Mouse (Mus musculus) neural tube, embryonic 14.5 days (tissue): Measurements from ENCODE around the gene Olfr773. TPM values are rescaled to one million over a fixed set of nuclear protein-coding genes. Genes with fewer than 3 reads are reported as not detected.
"Not testable (repeated sequence)": the region's sequence is repeated elsewhere in the genome, so short reads cannot be mapped to it uniquely, and the experiment has no call there.

Source experiments
- ATAC-seq: fragments of 200-750 bp; cut with Nextera tagmentation; 2 replicates; pipeline ENCODE4 v1.8.0; 2017; ENCODE audit warnings: low read depth, mild to moderate bottlenecking, moderate TSS enrichment, moderate library complexity
- H3K27ac ChIP-seq: fragments of 300-500 bp; sonication (generic); 2 replicates; pipeline ENCODE4 v1.5.1; 2014; ENCODE audit warnings: low read depth, mild to moderate bottlenecking, control low read depth, low read length, moderate library complexity, mixed read lengths
- H3K27me3 ChIP-seq: fragments of 300-500 bp; sonication (generic); 2 replicates; pipeline ENCODE4 v1.6.1; 2014; ENCODE audit warnings: low read length; ENCODE audit not compliant: control insufficient read depth, insufficient read depth
- H3K36me3 ChIP-seq: fragments of 300-500 bp; sonication (generic); 2 replicates; pipeline ENCODE4 v1.6.1; 2014; ENCODE audit warnings: low read length, mixed read lengths; ENCODE audit not compliant: control insufficient read depth, insufficient read depth
- H3K4me1 ChIP-seq: fragments of 300-500 bp; sonication (generic); 2 replicates; pipeline ENCODE4 v1.6.1; 2014; ENCODE audit warnings: low read length; ENCODE audit not compliant: control insufficient read depth, insufficient read depth
- H3K4me2 ChIP-seq: fragments of 300-500 bp; sonication (generic); 2 replicates; pipeline ENCODE4 v1.6.1; 2014; ENCODE audit warnings: mild to moderate bottlenecking, low read depth, low read length, control low read depth
- H3K4me3 ChIP-seq: fragments of 300-500 bp; sonication (generic); 2 replicates; pipeline ENCODE4 v1.5.1; 2014; ENCODE audit warnings: low read depth, low read length, control low read depth, mixed read lengths
- H3K9ac ChIP-seq: fragments of 300-500 bp; sonication (generic); replicated peaks from 2 replicates; pipeline ENCODE4 v1.6.1; 2014; ENCODE audit warnings: low read depth, mild to moderate bottlenecking, control low read depth, low read length, mixed read lengths
- H3K9me3 ChIP-seq: fragments of 300-500 bp; sonication (generic); 2 replicates; pipeline ENCODE4 v1.6.1; 2016; ENCODE audit warnings: low read length; ENCODE audit not compliant: control insufficient read depth
- WGBS: fragments of 180-500 bp; shearing (Covaris S2); extraction: QIAGEN DNeasy Blood & Tissue Kit; methylation state at CpG from one replicate; pipeline ENCODE4 v1.1.7; 2014; 5-methylcytosine and 5-hydroxymethylcytosine counted together
- polyA plus RNA-seq: library from polyadenylated mRNA; unstranded; fragments of >200 nt; fragmentation: Nextera tagmentation; extraction: Ambion mirVana; gene quantifications from 2 replicates; pipeline ENCODE4 v1.2.1, GENCODE M21; 2014

Gene Olfr773
- not detected in 2 replicates for polyA plus RNA-seq

DNA sequence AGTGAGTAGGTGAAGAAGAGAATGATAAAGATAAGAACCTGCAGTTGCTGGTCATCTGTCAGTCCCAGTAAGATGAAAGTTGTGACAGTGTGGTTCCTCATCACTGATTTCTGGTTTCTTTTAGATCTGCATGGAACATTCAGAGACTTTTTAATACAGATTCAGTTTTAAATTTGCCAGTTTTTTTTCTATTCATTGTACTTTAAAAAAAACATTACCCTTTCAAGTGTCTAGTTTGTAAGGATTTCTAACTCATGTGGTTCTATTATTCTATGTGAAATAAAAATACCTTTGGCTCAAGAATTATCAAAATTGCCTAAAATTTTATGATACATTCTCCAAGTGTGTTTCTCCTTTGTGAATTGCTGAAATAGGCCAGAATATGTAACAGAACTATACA is at the start of gene Olfr773:
Olfr773 (minus strand) TSS at position 101 of the 400 bp plus-strand sequence.
- not testable (repeated sequence) for H3K4me3 ChIP-seq, H3K4me1 ChIP-seq, H3K9me3 ChIP-seq, H3K4me2 ChIP-seq, H3K9ac ChIP-seq, ATAC-seq, H3K36me3 ChIP-seq, H3K27me3 ChIP-seq, H3K27ac ChIP-seq

DNA sequence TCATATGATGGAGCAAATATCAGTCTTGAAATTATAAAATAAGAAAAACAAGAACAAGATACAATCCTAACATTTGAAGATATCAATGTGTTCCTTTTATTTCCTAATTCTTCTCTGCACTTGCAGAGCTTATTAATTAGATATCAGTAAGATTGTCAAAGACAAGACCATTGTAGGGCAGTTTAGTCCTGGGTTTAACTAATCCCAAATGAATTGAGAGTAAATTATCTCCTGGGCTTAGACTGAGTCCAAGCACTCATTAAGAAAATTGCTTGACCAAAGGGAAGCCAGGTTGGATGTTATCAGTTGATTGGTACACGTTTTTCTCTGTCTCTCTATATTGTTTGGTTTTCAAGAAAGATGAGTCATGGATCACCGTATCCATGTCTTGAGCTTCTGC is 48.7 kb upstream of the Olfr773 start, which contains the start of gene Olfr774:
Olfr774 (plus strand) TSS at position 301 of the 400 bp plus-strand sequence.
- H3K27me3 ChIP-seq = no peaks in the 10 kb centered on the region
- WGBS = 78% methylated on average over 2 of the region's 2 CpGs
- H3K9ac ChIP-seq = no peak within 1 kb of the TSS
- no peaks in the 10 kb centered on the region for H3K36me3 ChIP-seq
- H3K4me3 ChIP-seq = no peak within 1 kb of the TSS
- no peak within 1 kb of the TSS for H3K27ac ChIP-seq
- no peak within 1 kb of the TSS for H3K4me2 ChIP-seq
- ATAC-seq = no peak
- no peaks in the 10 kb centered on the region for H3K9me3 ChIP-seq
- no peaks in the 10 kb centered on the region for H3K4me1 ChIP-seq

DNA sequence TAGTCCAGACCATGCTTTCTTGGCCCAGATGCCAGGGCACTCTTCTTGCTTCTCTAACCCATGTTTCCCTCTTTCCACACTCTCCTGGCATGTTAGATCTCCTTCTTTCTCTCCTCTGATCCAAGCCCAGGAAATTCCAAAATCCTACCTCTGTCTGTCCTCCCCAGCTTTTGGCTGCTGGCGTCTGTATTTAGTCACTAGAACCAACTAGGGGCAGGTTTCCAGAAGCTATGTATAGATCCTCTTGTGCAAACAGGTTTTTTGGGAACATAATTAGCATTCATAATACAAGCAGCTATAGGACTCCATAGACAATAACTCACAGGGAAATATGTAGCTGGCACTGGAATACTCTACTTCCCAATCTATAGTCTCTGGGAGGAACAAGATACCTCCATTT is 43.5 kb upstream of the Olfr773 start:
- Histone ChIP-seq H3K27me3 (no peaks in the 10 kb centered on the region), H3K9me3 (no peaks in the 10 kb centered on the region), H3K36me3 (no peaks in the 10 kb centered on the region), H3K9ac (no peak overlapping the region), H3K27ac (no peak overlapping the region), H3K4me2 (no peak overlapping the region), H3K4me3 (no peak overlapping the region), H3K4me1 (no peaks in the 10 kb centered on the region)
- ATAC-seq = no peak
- 84% methylated on average over 1 of the region's 1 CpGs for WGBS

DNA sequence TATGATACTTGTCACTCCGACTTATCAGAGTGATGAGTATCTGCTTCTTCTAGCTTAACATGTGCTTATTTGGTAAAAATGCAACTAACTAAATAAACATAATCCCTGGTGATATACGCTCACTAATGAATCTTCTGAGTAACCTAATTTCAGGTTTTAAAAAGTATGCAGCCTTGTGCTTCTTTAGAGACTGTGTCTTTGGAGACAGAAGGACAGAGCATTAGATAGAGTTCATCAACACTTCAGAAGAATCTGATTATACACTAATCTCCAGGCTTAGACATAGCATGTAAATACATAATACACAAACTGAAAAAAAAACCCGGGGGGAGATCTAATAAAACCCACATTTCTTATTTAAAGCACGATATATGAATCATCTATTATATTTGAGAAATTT is 9.4 kb downstream of the Olfr773 start, which contains the start of gene Olfr772:
Olfr772 (minus strand) TSS at position 101 of the 400 bp plus-strand sequence.
- not testable (repeated sequence) for H3K4me1 ChIP-seq, H3K27me3 ChIP-seq
- WGBS = 94% methylated on average over 3 of the region's 4 CpGs

DNA sequence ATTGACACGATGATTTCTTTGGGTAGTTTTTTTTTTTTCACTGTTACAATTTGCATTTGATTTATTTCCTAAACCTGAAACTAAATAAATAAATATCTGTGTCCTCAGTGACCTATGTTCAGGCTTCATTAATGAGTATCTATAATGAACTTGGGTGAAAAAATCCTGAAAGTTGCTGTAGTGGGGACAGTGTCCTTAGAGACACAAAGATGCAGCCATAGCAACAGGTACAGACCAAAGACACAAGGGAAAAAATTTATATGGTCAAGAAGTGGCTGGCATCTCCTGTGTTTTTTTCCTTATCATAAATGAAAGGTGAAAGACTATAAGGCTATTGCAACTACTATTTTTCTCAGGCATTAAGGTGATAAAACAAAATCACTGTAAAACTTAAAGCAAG is 22.6 kb downstream of the Olfr773 start, which contains the start of gene Olfr771:
Olfr771 (minus strand) TSS at position 101 of the 400 bp plus-strand sequence.
- 100% methylated on average over 1 of the region's 1 CpGs for WGBS
- no peak within 1 kb of the TSS for H3K4me3 ChIP-seq
- H3K4me2 ChIP-seq = no peak within 1 kb of the TSS
- no peak within 1 kb of the TSS for H3K9ac ChIP-seq
- ATAC-seq = no peak
- no peaks in the 10 kb centered on the region for H3K9me3 ChIP-seq
- no peaks in the 10 kb centered on the region for H3K4me1 ChIP-seq
- H3K27ac ChIP-seq = no peak within 1 kb of the TSS
- H3K36me3 ChIP-seq = no peaks in the 10 kb centered on the region
- no peaks in the 10 kb centered on the region for H3K27me3 ChIP-seq

More for the DNA sequence above, 9.4 kb downstream of the Olfr773 start, which contains the start of gene Olfr772:
- H3K27ac ChIP-seq, ATAC-seq, H3K4me2 ChIP-seq, H3K36me3 ChIP-seq, H3K4me3 ChIP-seq, H3K9me3 ChIP-seq, H3K9ac ChIP-seq: not testable (repeated sequence)

DNA sequence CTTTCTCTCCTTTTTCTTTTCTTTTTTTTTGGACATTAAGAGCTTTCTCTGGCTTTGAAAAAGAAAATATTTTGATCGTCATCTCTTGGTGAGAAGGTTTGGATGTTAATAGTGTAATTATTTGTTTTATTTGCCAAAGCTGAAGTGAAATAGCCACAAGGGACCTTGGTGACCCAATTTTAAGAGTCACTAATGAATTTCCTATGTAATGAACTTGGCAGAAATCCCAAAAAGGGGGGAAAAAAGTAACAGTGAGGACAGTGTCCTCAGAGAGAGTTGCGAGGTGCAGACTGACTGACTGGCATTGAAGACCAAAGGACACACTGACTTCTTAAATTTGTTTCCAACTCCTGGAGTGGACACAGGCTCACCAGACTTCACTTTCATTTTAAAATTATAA is 48.3 kb downstream of the Olfr773 start, which contains the start of gene Olfr770:
Olfr770 (minus strand) TSS at position 101 of the 400 bp plus-strand sequence.
- WGBS = 72% methylated on average over 2 of the region's 2 CpGs
- ATAC-seq = no peak
- no peak within 1 kb of the TSS for H3K27ac ChIP-seq

More for the DNA sequence above, 48.3 kb downstream of the Olfr773 start, which contains the start of gene Olfr770:
- Histone ChIP-seq H3K4me3 (no peak within 1 kb of the TSS), H3K36me3 (no peaks in the 10 kb centered on the region), H3K9ac (no peak within 1 kb of the TSS), H3K27me3 (no peaks in the 10 kb centered on the region), H3K4me2 (no peak within 1 kb of the TSS), H3K9me3 (no peaks in the 10 kb centered on the region), H3K4me1 (no peaks in the 10 kb centered on the region)

Other genes starting within 250 kb of the Olfr773 start
- gene Mettl7b, start 226.4 kb downstream of the Olfr773 start, polyA plus RNA-seq = not detected in 2 replicates
- not detected in 2 replicates for gene Olfr9, start 198.0 kb downstream of the Olfr773 start, polyA plus RNA-seq
- not detected in 2 replicates for gene Olfr763, start 176.6 kb downstream of the Olfr773 start, polyA plus RNA-seq
- gene Olfr764-ps1, start 147.5 kb downstream of the Olfr773 start, polyA plus RNA-seq = not detected in 2 replicates
- not detected in 2 replicates for gene Olfr765, start 137.4 kb downstream of the Olfr773 start, polyA plus RNA-seq
- not detected in 2 replicates for gene Olfr766-ps1, start 118.4 kb downstream of the Olfr773 start, polyA plus RNA-seq
- not detected in 2 replicates for gene Olfr767, start 104.5 kb downstream of the Olfr773 start, polyA plus RNA-seq
- not detected in 2 replicates for gene Olfr768, start 88.0 kb downstream of the Olfr773 start, polyA plus RNA-seq
- gene Olfr769, start 69.6 kb downstream of the Olfr773 start, polyA plus RNA-seq = not detected in 2 replicates
- gene Olfr770, start 48.4 kb downstream of the Olfr773 start, polyA plus RNA-seq = not detected in 2 replicates
- gene Olfr771, start 22.7 kb downstream of the Olfr773 start, polyA plus RNA-seq = not detected in 2 replicates
- gene Olfr772, start 9.5 kb downstream of the Olfr773 start, polyA plus RNA-seq = not detected in 2 replicates
- gene Olfr774, start 48.8 kb upstream of the Olfr773 start, polyA plus RNA-seq = not detected in 2 replicates
- not detected in 2 replicates for gene Olfr775, start 61.0 kb upstream of the Olfr773 start, polyA plus RNA-seq
- gene Olfr776, start 71.7 kb upstream of the Olfr773 start, polyA plus RNA-seq = not detected in 2 replicates
- not detected in 2 replicates for gene Olfr777, start 84.1 kb upstream of the Olfr773 start, polyA plus RNA-seq
- gene Olfr780, start 130.7 kb upstream of the Olfr773 start, polyA plus RNA-seq = not detected in 2 replicates
- not detected in 2 replicates for gene Olfr781, start 141.4 kb upstream of the Olfr773 start, polyA plus RNA-seq
- not detected in 2 replicates for gene Olfr782, start 161.4 kb upstream of the Olfr773 start, polyA plus RNA-seq
- 0.11 and 0.22 TPM in 2 replicates for gene Olfr784, start 196.7 kb upstream of the Olfr773 start, polyA plus RNA-seq
- not detected in 2 replicates for gene Olfr785, start 218.0 kb upstream of the Olfr773 start, polyA plus RNA-seq
- 0.15 TPM in 1 of 2 replicates, not detected in the other for gene Olfr786, start 239.9 kb upstream of the Olfr773 start, polyA plus RNA-seq